Comparison of ENCODE assay signal across 8 mouse cellular contexts in the genomic region with DNA sequence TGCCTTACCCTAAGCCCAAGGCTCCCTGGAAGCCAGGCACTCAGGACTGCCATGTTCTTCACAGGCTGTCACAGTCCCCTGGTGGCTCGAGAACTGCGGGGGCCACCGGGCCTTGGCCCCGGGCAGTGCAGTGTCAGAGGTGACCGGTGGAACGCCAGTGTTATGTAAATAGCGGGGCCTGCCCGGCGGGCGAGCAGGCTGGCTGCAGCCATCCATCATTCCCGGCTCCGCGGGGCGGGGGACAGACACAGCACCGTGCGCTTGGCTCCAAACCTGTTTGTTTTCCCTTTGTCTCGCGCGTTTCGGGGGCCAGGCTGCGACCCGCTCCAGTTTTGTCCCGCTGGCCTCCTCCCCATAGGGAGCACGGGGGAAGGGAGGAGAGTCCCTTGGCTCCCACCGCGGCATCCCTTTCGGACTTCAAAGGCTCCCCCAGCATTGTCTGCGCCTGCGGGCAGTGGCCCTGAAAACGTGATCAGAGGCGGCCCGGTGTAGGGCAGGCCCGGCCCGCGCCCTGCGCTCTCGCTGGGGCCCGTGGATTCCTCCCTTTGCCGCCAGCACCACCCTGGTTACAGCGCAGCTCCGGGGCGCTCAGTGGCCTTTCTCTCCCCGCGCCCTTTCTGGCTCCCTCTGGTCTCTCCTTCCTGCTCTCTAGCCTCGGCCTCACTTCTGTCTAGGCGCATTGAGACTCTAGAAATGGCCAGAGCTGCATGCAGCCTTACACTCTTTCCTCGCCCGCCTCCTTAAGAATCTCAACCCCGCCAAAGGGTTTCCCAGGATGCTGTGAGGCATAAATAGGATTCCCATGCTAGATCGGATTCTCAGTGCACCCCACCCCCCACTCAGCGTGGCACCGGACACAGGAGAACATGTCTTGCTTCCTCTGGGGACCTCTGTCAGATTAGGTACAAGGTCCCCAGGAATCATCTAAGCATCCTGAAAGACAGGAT.
DNase-seq lines count a peak whose midpoint lies in the region; ATAC-seq lines count a peak whose summit lies in the region.

No protein-coding gene starts in this region.

- H3K36me3 ChIP-seq in heart, embryonic 13.5 days: no peaks in the 10 kb centered on the region
- H3K36me3 ChIP-seq in intestine, embryonic 14.5 days (ENCODE audit: control insufficient read depth, insufficient read depth, low read length): no peaks in the 10 kb centered on the region

- WGBS in heart, embryonic 13.5 days: 11% methylated on average over 52 of the region's 52 CpGs
- 8% methylated on average over 50 of the region's 52 CpGs for WGBS in intestine, embryonic 14.5 days

- H3K4me3 ChIP-seq in heart, embryonic 13.5 days: peak overlapping the region; percentile 46
- peak overlapping the region; percentile 34 for H3K4me3 ChIP-seq in intestine, embryonic 14.5 days (ENCODE audit: low read depth, low read length)

- peak overlapping the region; percentile 64 for H3K4me2 ChIP-seq in heart, embryonic 13.5 days
- H3K4me2 ChIP-seq in intestine, embryonic 14.5 days (ENCODE audit: low read length): peak overlapping the region; percentile 68

- H3K4me1 ChIP-seq in heart, embryonic 13.5 days: peaks cover 52% of the 10 kb centered on the region
- H3K4me1 ChIP-seq in intestine, embryonic 14.5 days (replicated peaks; ENCODE audit: control insufficient read depth, insufficient read depth, low read length): peaks cover 10% of the 10 kb centered on the region

- peak overlapping the region; percentile 70 for H3K9ac ChIP-seq in heart, embryonic 13.5 days
- peak overlapping the region; percentile 43 for H3K9ac ChIP-seq in intestine, embryonic 14.5 days (ENCODE audit: low read length)

- ATAC-seq in heart, embryonic 13.5 days (ENCODE audit: extremely low read depth, insufficient number of reproducible peaks, low FRiP score, low TSS enrichment): no peak; the same call in 1 of the 2 replicates
- ATAC-seq in intestine, embryonic 14.5 days (replicated peaks; ENCODE audit: low FRiP score, low TSS enrichment, low read depth): peak; percentile 67

- DNase-seq in heart, postnatal 36 days: no peak
- DNase-seq in embryo, embryonic 11 days: peak; percentile 89
- DNase-seq in intestine, embryonic 14.5 days (ENCODE audit: low spot score): peak; percentile 73
- peak; percentile 55 for DNase-seq in lung, postnatal 10 days
- DNase-seq in yolk sac, embryonic 10.5 days (ENCODE audit: low spot score): peak; percentile 51
- no peak for DNase-seq in c-Kit-positive CD71-positive TER-119-positive erythroid progenitor cells, embryonic 14.5 days (ENCODE audit: low spot score)
- no peak for DNase-seq in left cerebral cortex, adult 11 months (ENCODE audit: low spot score)

- peaks cover 64% of the 10 kb centered on the region for H3K27me3 ChIP-seq in heart, embryonic 13.5 days (replicated peaks)
- 0 out of 2 replicates have a peak, but pooled peaks cover 3% of the 10 kb centered on the region for H3K27me3 ChIP-seq in intestine, embryonic 14.5 days (replicated peaks; ENCODE audit: control insufficient read depth, insufficient read depth, low read length)

- H3K27ac ChIP-seq in heart, embryonic 13.5 days (replicated peaks): peak overlapping the region; percentile 46
- no peak overlapping the region for H3K27ac ChIP-seq in intestine, embryonic 14.5 days (ENCODE audit: low read depth)

- no peaks in the 10 kb centered on the region for H3K9me3 ChIP-seq in heart, embryonic 13.5 days
- H3K9me3 ChIP-seq in intestine, embryonic 14.5 days (ENCODE audit: control insufficient read depth, low read length): no peaks in the 10 kb centered on the region

- intact Hi-C loops in heart, postnatal 36 days (cut with DNase I): no loop called here

Comparison
In these comparisons a context has a peak if more than half of its experiments do, and no peak if none do; other contexts are left out.
1. DNase-seq: peak in embryo, embryonic 11 days (single experiment), intestine, embryonic 14.5 days (single experiment), lung, postnatal 10 days (single experiment) and yolk sac, embryonic 10.5 days (single experiment); none in heart, postnatal 36 days (0 of 2), c-Kit-positive CD71-positive TER-119-positive erythroid progenitor cells, embryonic 14.5 days (single experiment) and left cerebral cortex, adult 11 months (single experiment).